Mouse (Mus musculus) urinary bladder, postnatal 36 days (tissue): ENCODE data around the gene Hectd1.

Experiments used
- DNase-seq, 2 experiments: peaks; one replicate each; pipeline ENCODE4 v3.0.0; 2022; ENCODE audit warnings: low spot score in 2 of 2, mixed read lengths in 1 of 2

Gene Hectd1

DNA sequence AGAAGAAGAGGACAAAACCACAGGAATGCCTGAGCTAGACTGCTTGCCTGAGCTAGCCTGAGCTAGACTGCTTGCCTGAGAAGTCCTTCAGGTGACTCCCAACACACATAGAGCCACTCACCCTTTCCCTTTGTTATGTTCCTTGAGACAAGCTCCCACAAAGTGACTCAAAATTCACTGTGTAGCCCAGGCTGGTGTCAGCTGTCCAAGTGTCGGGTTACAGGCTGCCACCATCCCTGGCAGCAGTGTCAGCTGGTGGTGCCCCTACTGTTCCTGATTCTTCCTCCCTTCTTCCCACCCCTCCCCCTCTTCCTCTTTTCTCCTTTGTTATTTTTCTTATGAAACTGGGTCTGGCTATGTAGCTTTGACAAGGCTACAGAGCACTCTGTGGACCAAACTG, 125.5 kb downstream of the Hectd1 start:
- DNase-seq = no peak

DNA sequence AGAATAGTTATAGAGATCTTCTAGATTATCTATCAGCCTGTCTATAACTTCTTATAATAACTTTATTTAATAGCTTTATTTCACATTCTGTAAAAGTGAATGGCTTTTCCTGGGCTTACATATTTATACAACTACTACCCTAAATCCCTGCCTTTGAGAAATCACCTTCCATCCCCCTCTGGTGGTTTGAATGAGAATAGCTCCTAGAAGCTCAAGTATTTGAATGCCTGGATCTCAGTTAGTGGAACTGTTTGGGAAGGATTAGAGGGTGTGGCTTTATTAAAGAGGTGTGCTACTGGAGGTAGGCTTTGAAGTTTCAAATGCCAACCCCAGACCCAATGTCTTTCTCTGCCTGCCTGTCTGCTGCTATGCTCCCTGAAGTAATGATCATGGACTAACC, 127.6 kb downstream of the Hectd1 start:
- DNase-seq = no peak

- no peak for DNase-seq
Measured at GRCm38 (mm10) chr12:51699623-51700393, 129.5 kb downstream of the Hectd1 start.

- no peak for DNase-seq
Measured at GRCm38 (mm10) chr12:51696157-51696556, 133.2 kb downstream of the Hectd1 start.

DNA sequence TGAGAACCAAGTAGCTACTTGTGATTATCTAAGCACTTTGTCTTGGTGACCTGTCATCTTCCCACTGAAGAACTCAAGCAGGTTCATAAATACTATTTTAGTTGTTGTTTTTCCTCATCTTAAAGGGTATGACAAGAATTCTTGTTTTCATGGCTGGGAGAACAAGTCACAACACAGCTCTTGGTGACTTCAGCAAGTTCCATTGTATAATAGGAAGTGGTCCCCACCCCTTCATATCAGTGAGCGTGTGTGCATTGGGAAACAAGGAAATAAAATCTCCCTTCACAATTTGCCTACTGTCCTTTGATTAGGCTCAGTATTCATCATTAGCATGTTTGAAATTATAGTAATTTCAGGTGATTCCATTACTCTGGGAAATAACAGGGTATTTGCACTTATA, 134.4 kb downstream of the Hectd1 start:
- DNase-seq = no peak

DNA sequence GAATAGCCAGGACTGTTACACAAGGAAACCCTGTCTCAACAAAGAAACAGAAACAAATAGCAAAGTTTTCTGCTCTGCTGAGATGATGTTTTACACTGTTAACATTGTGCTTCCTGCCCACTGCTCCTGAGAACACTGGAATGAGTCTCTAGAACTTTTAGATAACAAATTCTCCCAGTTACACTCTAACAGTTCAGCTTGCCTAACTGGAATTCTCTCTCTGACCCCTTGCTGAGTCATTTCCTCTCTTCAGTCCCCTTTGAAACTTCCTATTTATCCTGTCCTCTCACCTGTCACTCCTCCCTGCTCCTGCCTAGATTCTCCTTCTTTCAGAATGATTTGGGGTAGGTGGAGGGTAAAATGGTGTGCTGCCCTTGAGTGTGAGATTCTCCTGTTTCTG, 135.2 kb downstream of the Hectd1 start:
- DNase-seq = peak in 1 of 2 experiments; percentile 8
